Mouse (Mus musculus): ENCODE measurements around the gene Defb22.

The Defb22 gene

DNA sequence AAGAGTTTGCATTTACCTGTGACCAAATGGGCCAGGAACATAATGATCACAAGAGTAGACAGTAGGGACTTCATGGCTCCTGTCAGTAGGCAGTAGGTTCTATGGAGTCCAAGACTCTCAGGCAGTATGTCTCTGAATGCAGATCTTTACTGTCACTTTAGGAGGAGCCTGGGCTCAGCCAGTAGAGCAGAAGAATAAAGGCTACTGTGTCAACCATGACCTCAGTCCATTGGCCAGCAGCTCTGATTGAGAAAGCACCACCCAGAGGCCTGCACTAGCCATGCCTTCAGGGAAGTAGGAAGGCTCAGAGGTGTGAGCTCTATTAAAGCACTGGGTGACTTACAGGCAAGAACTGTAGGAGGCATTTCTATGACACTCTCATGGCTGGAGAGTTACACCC is at the start of gene Defb22:
Gene Defb22, minus strand, starts transcription at position 101 of the 400 bp plus-strand sequence.
- DNase-seq, result no peak

DNA sequence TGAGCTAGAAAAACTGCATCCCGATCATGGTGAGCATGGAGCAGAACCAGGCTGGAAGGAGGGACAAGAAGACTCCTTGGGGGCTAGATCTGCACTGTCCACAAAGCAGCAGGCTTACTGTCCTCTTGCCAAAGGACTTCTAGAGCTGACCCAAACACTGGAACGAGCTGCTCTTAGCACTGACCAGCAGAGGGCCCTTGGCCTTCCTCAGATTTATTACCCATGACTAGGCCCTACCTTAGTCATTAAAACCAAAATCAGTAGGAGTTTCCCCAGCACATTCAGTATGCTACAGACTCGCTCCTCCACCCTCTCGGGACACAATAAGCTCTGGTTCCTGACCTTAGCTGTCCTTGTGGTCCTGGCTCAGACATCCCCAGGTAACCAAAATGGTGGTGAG is 28.0 kb upstream of the Defb22 start, which contains the start of gene Defb28:
Gene Defb28, plus strand, starts transcription at position 275 of the 400 bp plus-strand sequence.
- no peak for DNase-seq

DNA sequence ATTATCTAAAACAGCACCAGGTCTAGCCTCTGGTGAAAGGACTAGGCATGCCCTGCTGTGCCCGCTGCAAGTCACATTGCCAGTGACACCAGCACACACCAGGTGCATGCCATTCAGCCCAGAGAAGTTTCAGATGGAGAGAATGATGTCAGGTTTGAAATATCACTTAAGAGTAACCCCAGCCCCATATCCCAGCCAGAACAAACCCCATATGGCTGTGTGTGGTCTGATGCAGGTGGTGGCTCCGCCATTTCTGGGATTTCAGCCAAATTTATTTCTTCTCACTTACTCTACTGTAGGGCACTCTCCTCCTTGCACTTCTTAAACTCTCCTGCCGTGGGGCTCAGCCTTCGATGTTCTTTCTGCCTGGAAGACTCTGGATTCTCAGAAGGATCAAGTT is 26.1 kb upstream of the Defb22 start:
- DNase-seq, result no peak

DNA sequence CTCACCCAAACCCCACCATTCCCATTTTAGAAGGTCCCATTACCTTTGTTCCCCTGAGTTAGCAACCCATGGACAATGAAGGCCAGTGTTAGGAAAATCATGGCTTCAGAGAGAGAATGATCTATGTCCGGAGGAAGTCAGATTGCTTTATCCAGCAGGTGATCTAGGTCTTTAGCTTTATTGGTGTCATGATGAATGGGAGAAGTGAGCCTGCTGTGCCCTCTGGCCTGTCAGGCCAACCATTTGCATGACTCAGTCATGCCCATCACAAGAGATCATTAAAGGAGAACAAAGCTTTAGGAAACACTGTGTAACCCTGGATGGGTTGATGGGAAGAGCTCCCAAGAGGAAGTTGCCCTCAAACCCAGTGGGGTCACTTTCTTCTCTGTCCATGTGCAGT is 21.7 kb upstream of the Defb22 start, which contains the start of gene Defb26:
Gene Defb26, minus strand, starts transcription at position 101 of the 400 bp plus-strand sequence.
- no peak for DNase-seq

DNA sequence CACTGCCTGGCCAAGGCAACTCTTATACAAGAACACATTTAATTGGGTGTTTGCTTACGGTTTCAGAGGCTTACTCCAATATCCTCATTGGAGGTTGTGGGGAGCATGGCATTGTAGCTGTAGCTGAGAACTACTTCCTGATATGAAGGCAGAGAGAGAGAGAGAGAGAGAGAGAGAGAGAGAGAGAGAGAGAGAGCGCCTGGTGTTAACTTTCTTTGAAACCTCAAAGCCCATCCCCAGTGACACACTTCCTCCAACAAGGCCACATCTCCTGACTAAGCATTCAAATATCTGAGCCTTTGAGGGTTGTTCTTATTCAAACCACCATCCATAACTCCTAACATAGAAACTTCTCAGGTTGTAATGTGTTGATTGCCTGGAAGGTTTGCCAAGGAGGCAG is 14.0 kb upstream of the Defb22 start:
- no peak for DNase-seq

DNA sequence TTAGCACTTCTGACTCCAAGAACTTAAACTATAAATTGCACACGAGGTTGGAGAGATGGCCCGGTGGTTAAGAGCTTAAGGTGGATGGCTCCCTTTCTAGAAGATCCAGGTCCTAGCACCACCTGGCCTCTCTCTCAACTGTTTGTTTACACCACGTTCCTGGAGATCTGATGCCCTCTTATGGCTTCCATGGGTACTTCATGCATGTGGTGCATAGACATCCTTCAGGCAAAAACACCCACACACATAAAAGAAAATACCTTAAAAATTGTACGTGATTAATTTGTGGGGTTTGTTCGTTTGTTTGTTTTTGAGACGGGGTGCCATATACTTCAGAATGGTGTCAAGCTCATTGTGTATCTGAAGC is 10.9 kb upstream of the Defb22 start:
- no peak for DNase-seq

DNA sequence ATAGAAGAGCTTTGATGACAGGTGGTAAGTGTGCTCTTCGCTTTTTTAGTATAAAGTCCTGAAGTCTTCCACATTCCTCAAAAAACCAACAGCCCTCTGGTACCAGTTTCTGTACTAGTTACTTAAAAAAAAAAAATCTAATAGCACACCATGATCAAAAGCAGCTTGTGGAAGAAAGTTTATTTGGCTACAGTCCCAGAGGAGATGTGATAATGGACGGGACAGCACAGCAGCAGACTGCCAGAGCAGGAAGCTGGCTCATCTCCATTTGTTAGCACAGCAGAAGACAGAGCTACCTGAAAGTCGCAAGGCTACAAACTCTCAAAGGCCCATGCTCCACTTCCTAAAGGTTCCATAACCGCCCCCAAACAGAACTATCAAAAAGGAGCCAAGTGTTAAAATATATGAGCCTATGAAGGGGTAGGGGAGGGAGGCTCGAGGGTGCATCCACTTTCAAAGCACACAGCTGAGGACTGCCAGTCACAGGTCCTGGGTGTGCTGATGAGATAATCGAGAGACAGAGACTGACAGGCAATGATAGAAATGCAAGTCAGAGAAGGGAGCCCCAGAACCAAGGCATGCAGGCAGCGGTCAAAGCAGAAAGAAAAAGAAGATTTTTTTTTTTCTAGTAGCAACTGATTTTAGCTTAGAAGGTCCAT is 10.4 kb upstream of the Defb22 start:
- DNase-seq, result no peak

DNA sequence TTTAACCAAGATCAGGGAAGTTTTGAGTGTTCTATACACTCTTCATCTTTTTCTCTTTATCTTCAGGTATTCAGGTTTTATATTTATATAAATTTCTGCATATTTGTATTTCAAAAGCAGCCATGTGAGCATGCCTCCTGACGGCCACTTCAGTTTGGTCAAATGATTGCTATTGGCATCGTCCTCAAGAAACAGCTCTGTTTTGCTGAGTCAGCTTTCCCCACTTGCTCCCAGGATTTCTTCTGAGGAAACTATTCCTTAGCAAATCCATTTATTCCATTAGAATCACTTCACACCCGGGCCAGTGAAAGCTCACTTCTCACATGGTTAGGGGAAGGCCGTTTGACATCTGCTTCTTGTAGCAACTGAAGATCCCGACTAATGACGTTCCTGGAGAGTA is 8.1 kb upstream of the Defb22 start:
- DNase-seq, result no peak

DNA sequence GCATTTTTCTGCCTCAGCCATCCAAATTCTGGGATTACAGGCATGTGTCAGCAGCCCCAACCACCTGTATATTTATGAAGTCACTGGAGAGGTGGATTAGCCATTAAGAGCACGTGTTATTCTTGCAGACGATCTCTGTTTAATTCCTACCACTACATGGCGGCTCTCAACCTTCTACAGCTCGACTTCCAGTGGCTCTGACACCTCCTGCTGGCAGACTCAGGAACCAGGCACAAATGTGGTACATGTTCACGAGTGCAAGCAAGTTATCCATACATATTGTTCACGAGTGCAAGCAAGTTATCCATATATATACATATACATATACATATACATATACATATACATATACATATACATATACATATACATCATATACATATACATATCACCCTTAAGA is 3.2 kb upstream of the Defb22 start:
- no peak for DNase-seq

DNA sequence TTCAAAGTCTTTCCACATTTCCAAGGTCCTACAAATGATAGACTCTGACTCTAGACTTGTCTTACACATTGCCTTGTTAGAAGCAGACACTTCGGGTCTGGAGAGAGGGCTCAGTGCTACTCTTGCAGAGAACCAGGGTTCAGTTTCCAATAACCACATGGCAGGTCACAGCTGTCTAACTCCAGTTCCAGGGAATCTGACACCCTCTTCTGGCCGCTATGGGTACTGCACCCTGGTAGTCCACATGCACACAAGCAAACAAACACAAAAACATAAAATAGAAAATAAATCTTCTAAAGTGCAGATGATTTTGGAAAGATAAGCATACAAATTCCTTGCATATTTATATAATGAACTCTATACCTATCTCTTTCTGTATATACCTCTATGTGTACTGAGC is 2.9 kb downstream of the Defb22 start:
- no peak for DNase-seq

DNA sequence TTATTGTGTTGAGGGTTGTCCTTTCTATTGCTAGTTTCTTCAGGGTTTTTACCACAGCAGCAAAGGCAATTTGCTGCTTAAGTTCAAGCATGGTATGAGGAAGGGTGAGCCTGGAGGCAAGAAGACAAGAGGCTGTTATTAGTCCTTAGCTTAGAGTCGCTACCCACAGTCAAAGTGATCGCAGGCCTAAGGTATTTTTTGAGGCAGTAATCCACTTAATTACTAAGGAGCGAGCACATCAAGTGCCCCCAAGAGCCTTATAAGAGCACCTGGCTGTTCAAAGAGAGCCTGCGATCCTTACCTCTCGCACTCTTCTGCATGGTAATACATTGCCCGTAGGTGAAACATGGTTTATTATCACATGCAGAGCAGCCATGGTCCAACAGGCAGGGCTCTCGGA is 8.2 kb downstream of the Defb22 start:
- DNase-seq, result no peak

DNA sequence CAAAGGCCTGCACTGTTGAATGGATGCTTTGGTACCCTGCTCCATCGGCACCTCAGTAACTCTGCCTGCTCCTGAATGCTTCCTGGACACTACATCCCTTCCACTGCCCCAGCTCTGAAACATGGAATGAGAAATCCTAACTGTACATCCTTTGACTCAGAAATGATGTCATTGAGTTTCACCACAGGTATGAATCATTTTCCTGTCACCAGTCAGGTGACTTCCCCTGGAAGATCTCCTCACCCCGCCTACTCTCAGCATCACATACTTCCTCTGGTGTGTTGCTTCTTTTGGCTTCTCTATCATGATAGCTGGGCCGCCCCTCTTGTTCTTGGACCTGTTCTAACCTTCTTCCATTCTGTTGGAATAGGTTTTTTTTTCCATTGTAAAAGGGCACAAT is 9.1 kb downstream of the Defb22 start:
- DNase-seq, result no peak

DNA sequence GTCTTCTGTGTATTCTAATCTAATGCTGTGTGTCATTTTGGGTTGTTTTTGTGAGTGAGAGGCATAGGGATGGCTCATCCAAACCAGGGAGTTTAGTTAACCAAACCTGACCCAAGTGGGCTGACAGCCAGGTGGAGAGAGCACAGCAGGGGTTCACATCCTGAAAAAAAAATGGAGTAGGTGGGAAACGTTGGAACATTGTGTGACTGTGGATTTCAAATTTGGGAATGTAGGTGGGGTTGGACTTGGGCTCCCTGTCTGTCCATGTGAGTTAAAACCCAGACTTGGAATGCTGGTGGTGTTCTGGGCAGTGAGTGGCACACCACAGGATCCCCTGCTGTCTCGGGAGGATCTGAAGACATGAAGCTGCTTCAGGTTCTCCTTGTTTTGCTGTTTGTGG is 13.2 kb downstream of the Defb22 start, which contains the start of gene Defb20:
Gene Defb20, plus strand, starts transcription at position 301 of the 400 bp plus-strand sequence.
- no peak for DNase-seq

DNA sequence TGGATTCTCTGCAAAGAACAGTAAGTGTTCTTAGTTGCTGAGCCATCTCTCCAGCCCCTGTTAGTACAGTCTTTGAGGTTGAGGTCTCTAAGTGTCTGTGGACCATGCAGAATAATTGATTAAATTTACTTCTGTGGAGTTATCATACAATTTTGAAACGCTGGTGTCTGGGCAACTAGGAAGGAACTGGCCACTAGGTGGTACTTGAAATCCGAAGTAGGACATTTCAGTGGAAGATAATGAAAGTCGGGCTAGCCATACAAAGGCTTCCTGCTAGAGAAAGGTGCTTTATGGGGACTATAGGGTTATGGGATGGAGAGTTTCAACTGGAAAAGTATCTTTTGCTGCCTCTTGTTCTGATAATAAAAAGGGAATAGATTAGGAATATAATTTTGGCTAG is 17.5 kb downstream of the Defb22 start:
- DNase-seq, result no peak

DNA sequence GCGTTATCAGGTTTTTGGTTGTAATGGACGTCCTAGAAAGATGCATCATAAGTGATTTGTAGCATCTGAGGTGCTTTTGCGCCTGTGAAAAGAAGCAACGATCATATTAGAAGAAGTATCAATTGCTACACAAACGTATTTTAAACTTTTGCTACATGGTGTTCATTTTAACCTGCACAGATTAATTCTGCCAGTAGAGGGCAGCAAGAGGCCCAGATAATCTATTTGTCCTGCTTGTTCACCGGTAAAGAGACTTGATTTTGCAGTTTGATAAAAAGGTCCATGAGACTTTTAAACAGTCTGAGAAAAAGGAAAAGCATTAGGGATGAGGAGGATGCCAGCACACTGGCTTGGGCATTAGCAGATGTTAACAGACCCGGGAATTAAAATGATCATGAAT is 19.0 kb downstream of the Defb22 start:
- peak; percentile 11 for DNase-seq

DNA sequence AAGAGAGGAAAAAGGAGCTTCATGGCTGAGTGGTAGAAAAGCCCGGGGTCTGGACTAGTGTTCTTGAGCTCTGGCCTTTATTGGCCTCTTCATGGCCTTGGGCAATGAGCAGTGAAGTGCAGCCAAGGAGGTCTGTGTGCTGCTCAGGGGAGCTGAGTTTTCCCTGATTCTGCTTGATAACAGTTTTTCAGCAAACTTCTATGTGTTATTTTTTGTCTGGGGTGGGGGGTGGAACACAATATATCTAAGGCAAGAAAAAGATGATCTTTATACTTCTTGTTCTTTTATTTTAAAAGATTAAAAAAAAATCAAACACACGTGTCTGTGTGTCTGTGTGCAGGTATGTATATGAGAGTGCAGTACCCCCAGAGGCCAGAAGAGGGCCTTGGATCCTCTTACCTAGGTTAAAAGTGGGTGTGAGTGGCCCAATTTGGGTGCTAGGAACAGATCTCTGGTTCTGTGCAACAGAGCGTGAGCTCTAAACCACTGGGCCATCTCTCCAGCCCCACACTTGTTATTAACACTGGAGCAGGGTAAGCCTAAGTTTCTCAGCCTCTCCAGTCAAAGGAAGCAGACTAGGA is 25.3 kb downstream of the Defb22 start, which contains the start of gene Defb23:
Gene Defb23, minus strand, starts transcription at position 51 of the 581 bp plus-strand sequence.
- DNase-seq, result no peak

DNA sequence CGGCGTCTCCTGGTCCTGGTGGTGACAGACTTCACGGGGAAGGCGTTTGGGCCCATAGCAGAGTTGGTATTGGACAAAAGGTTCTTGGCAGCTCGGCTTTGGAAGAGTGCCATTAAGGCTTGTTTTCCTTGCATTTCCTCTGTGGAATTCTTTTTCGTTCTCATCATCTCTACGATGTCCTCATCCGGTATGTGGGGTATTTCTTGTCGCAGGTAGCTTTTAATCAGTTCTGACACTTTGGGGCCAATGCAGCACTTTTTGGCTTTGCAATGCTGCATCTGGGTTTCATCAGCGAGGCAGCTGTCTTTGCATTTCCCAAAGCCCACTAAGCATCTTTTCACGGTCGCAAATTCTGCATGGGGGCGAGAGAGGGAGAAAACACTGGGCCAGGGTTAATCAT is 30.7 kb downstream of the Defb22 start:
- no peak for DNase-seq

DNA sequence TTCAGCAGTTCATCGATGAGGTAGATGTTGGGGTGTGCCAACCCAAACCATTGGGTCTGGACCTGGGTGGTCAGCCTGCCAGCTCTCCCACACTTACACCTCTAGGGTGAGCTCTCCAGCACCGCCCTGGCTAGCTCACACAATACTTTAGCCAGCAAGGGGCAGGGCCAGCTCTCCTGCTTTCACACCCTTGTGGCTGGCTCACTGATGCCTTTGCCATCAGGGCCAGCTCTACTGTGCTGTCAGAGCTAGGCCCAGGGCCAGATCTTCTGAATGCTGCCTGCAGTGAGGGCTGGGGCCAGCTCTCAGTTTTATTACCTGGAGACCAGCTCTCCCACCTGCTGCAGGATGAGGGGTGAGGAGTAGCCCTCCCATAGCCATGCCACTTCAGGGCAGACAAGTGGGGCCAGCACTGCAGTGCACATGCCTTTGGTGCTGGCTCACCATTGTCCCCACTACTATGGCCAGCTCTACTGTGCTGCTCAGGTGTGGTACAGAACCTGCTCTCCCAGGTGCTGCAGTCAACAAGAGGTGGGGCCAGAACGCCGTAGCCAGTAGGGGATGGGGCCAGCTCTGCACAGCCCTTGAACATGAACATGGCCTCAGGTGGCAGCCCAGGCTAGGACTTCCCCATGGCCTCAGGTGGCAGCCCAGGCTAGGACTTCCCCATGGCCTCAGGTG is 37.7 kb downstream of the Defb22 start:
- no peak for DNase-seq

DNA sequence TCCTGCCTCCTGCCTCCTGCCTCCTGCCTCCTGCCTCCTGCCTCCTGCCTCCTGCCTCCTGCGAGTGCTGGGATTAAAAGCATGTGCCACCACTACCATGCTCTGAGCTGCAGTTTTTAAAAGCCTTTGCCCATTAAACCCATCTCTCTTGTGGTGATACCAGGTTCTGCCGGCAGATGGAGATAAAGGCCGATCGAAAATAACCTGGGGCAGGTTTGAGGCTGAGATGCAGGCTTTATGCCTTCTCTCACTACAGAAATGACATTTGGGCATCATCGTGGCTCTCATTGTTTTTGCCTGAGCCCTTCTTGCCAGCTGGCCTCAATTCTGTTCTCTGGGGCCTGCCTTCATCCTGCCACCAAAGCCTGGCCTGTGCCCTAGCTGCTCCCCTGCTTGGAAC is 39.7 kb downstream of the Defb22 start:
- DNase-seq, result peak; percentile 43

DNA sequence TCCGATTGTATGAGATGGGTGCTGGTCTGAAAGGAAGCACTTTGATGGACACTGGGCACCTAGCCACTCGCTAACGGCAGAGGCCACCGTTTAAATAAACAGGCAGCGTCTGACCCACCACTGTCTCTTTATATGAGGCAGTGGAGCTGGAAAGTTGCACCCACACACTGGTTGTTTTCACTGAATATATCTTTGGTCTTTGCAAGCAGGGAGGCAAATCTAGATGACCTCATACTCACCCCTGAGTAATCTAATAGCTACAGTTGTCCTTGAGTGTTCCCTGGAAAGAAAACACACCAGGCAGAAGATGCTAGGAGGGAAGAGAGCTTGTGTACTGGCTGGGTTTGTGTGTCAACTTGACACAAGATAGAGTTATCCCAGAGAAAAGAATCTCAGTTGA is 42.5 kb downstream of the Defb22 start:
- DNase-seq, result no peak

DNA sequence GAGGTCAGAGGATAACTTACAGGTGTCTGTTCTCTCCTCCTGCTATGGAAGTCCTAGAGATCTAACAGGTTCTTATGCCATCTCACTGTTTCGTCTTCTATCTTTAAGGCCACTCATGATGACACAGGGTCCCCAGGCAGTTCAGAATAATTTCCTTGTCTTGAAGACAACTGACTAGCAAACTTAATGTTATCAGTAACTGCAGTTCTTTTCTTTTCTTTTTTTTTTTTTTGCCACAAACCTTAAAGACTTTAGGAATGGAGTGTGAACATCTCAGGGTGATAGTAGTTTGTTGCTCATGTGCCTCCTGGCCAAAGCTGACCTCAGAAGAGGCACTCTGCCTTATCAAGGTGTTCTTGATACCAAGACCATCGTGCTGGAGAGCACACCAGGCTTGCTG is 43.3 kb downstream of the Defb22 start:
- DNase-seq, result no peak

DNA sequence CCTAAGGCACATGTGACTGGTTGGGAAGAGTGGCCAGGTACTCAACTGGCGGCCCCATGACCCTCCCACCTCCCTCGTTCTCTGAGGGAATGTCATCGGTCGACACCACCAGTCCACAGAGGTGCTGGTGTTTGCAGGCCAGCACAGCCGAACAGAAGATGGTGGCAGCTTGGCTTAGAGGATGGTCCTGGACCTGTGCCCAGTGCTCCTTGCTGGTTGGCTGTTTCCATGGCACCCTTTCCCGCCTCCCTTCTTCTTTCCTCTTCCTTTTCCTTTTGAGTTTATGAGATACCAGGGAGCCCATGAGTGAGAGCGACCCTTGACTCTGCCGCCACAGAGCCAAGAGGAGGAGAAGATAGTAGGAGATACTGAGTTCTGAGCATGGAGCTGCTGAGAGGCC is 46.7 kb downstream of the Defb22 start:
- no peak for DNase-seq

DNA sequence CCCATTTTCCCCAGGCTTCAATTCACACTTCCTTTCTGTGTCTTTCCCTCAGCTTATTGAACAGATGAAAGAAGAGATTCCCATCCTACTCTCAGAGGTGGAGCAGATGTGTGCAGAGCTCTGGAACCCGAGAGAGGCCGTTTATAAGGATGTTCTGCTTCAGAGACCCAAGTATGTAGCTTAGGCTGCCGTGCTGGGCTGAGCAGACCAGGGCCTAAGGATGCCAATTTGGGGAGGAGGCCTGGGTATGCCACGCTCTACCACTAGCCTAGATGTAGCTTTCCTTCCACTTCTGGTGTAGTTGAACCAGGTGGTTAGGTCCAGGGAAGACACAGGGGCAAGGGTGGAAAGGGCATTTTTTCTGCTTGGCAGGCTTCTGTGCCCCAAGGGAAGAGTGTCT is 47.6 kb downstream of the Defb22 start:
- DNase-seq, result no peak

DNA sequence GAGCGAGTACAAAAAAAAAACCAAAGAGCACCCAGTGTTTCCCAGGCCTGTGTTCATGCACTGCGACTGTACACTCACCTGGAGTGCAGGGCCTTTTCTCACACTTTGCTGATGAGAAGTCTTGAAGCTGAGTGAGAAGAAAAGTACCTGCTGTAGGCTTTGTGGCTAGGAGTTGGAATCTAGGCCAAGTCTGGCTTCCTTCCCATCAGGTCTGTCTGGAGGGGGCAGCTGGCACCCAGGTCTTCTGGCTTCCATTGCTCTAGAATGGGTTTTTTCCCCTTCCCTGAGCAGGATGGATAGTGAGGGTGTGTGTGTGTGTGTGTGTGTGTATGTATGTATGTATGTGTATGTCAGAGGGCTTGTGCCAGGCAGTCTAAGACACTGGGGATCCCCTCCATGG is 50.1 kb downstream of the Defb22 start:
- DNase-seq, result no peak

All from kidney, adult 11 months (tissue).